Mouse (Mus musculus): ENCODE data around the gene Clec10a.

- TF ChIP-seq CTCF (IDR thresholded peaks at IDR 0.05; ENCODE audit: control insufficient read depth, insufficient read depth, low read length) (no peak), POLR2A (IDR thresholded peaks at IDR 0.05; ENCODE audit: borderline replicate concordance, control insufficient read depth, low read depth, low read length) (no peak)
Measured at GRCm38 (mm10) chr11:70199107-70199506, 43.1 kb downstream of the Clec10a start.

All from bone marrow, adult 2 months (tissue).